Mouse (Mus musculus) bone marrow, adult 2 months (tissue): Measurements from ENCODE around the gene Hdac11.

Source experiments
- CTCF ChIP-seq: fragments of 200-500 bp; IDR thresholded peaks from 2 replicates; pipeline ENCODE4 v1.5.1; 2011; ENCODE audit warnings: low read length, control low read depth; ENCODE audit not compliant: control insufficient read depth, insufficient read depth
- POLR2A ChIP-seq: fragments of 200-500 bp; IDR thresholded peaks from 2 replicates; pipeline ENCODE4 v1.6.1; 2011; ENCODE audit warnings: low read depth, mild to moderate bottlenecking, control low read depth, low read length, borderline replicate concordance; ENCODE audit not compliant: control insufficient read depth

- no peak for TF ChIP-seq CTCF
- no peak for TF ChIP-seq POLR2A
Measured at GRCm38 (mm10) chr6:91164584-91164983, 8.1 kb downstream of the Hdac11 start.
